Mouse (Mus musculus) fibroblast of lung, adult 2 months (primary cell): Measurements from ENCODE around the gene Arhgef12.

Source experiments
- DNase-seq: peaks from one replicate; pipeline ENCODE4 v3.0.0-alpha.2; 2011; ENCODE audit warnings: low read depth

The Arhgef12 gene

DNA sequence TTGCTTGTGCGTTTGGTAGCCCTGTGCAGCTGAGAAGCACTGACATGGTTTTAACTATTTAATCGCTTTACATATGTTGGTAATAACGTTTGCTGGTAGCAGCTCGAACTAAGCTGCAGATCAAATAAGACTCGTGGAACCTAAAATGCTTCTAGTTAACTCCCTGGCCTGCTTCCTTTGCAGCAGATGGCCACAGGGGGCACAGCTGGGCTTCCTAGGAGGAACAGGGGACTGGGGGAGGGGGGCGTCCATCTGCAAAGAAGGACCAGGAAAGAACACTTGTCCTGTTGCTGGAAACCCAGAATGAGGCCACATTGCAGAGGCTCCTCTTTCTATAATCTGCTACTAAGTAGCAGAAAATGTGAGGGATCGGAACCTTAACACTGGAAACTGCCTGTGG lies 186.8 kb downstream of the Arhgef12 start:
- no peak for DNase-seq

DNA sequence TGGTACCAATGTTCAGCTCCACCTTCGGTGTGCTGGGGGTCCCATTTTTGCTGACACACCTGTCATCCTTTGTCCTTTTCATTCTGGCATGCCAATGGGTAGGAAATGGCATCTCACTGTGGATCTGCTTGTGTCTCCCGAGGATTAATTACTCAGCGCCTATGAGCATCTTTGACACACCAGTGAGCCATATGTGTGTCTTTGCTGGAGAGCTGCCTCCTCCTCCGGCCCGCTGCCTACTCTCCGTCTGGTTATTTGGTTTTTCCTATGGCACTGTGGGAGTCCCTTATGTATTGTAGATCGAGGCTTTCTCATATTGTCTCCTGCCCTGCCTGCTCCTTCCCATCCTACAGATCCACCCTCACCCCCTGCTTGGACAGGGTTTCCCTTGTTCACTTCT lies 189.1 kb downstream of the Arhgef12 start:
- DNase-seq, result no peak
